Mouse (Mus musculus): ENCODE measurements around the gene Alx1. TPM values are rescaled to one million over a fixed set of nuclear protein-coding genes. Genes with fewer than 3 reads are reported as not detected.

Gene Alx1
- total and polyA plus RNA-seq, 2 experiments, result not detected

DNA sequence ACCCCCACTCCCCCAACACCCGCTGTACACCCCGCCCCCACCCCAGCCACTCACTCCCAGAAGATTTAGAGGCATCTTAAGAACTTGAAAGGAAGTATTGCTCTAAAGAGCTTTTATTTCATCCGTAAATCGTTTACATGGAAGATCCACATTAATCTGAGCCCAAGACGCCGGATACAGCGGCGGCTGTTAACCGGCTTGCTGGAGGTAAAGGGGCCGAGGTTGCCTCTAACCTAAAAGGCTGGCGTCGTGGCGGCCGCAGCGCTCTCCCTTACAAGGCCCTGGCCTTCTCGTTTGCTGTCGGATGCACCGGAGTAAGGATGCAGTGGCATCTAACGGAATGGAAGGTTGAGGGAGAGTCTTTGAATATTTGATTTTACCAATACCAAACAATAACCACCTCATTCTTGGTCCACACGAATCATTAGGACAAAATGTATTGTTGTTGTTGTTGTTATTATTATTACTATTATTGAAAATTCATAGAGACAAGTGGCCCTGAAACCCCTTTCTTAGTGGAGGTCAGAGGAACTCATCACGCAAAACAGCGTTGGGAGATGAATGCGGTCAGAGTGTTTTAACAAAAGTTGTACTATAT lies 784 bp downstream of the Alx1 start:
- TF ChIP-seq CTCF (IDR thresholded peaks at IDR 0.05; ENCODE audit: low read depth, low read length), result no peak
- no peak for TF ChIP-seq POLR2A (IDR thresholded peaks at IDR 0.05; ENCODE audit: extremely low read depth, insufficient read depth, low read length)
- Histone ChIP-seq H3K4me3 (ENCODE audit: insufficient read depth, low read depth, low read length) (no peak overlapping the region), H3K36me3 (ENCODE audit: control insufficient read depth, insufficient read depth, low read length) (no peaks in the 10 kb centered on the region), H3K27ac (replicated peaks; ENCODE audit: insufficient read depth, low read depth, low read length) (no peak overlapping the region), H3K4me1 (ENCODE audit: control insufficient read depth, insufficient read depth, low read length) (0 out of 2 replicates have a peak, but pooled peaks cover 2% of the 10 kb centered on the region), H3K27me3 (ENCODE audit: control insufficient read depth, insufficient read depth, low read length) (peaks cover 31% of the 10 kb centered on the region), H3K9ac (ENCODE audit: low read depth, low read length) (no peak overlapping the region), H3K79me2 (ENCODE audit: control insufficient read depth, insufficient read depth, low read length) (no peaks in the 10 kb centered on the region)
- 4% methylated on average over 23 of the region's 23 CpGs for WGBS
- no peak for DNase-seq (ENCODE audit: extremely low read depth, low read depth, low spot score)

DNA sequence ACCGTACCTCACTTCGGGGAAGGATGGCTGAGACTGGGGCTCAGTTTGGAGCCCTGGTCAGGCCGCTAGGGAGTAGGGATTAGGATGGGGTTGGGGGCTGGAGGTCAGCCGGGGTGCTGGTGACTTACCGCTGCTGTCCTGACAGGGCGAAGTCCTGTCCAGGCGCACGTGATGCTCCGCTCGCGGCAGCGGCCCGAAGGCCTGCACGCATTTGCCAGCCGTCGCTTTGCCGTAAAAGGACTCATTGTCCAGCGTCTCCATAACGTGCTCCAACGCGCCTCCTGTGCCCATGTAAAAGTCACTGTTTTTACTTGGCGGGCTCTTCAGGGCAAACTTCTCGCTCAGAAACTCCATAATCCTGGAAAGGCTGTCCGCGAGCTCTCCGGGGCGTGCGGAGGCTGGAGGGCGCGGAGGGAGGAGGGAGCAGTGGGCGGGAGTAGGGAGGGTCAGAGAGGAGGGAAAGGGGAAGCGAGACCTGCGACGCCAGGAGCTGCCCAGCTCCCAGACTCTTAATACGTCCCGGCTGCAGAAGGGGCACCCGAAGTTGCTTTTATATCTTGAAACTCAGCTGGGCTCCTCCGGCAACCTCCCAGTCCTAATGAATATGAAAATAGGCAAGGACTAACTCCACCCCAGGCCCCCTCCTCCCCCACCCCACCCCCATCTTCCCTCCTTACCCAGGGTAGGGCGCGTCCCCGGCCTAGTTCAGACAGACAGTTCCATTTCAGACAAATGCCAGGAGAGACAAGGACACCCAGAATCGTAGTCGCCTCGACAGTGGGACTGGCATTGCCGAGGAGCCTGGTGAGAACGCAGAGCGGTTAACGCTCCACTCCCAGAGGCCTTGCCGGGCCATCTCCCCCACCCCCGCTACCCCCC lies 1.5 kb downstream of the Alx1 start:
- WGBS, result 1% methylated on average over 50 of the region's 50 CpGs
- H3K4me3 ChIP-seq (ENCODE audit: insufficient read depth, low read depth, low read length), result no peak overlapping the region

GRCm38 (mm10) chr10:103027931-103028252 lies 2.1 kb downstream of the Alx1 start:
- Histone ChIP-seq H3K36me3 (ENCODE audit: control insufficient read depth, insufficient read depth, low read length) (no peaks in the 10 kb centered on the region), H3K27ac (replicated peaks; ENCODE audit: insufficient read depth, low read depth, low read length) (no peak overlapping the region), H3K79me2 (ENCODE audit: control insufficient read depth, insufficient read depth, low read length) (no peaks in the 10 kb centered on the region), H3K27me3 (ENCODE audit: control insufficient read depth, insufficient read depth, low read length) (peaks cover 31% of the 10 kb centered on the region), H3K4me3 (ENCODE audit: insufficient read depth, low read depth, low read length) (no peak overlapping the region), H3K9ac (ENCODE audit: low read depth, low read length) (no peak overlapping the region), H3K4me1 (ENCODE audit: control insufficient read depth, insufficient read depth, low read length) (0 out of 2 replicates have a peak, but pooled peaks cover 2% of the 10 kb centered on the region)
- WGBS, result 3% methylated on average over 15 of the region's 15 CpGs
- TF ChIP-seq CTCF (IDR thresholded peaks at IDR 0.05; ENCODE audit: low read depth, low read length), result no peak
- no peak for TF ChIP-seq POLR2A (IDR thresholded peaks at IDR 0.05; ENCODE audit: extremely low read depth, insufficient read depth, low read length)
- DNase-seq (ENCODE audit: extremely low read depth, low read depth, low spot score), result no peak

More for the DNA sequence above, 1.5 kb downstream of the Alx1 start:
- DNase-seq (ENCODE audit: extremely low read depth, low read depth, low spot score), result peak; percentile 17
- no peaks in the 10 kb centered on the region for H3K79me2 ChIP-seq (ENCODE audit: control insufficient read depth, insufficient read depth, low read length)
- no peak for TF ChIP-seq POLR2A (IDR thresholded peaks at IDR 0.05; ENCODE audit: extremely low read depth, insufficient read depth, low read length)
- TF ChIP-seq CTCF (IDR thresholded peaks at IDR 0.05; ENCODE audit: low read depth, low read length), result no peak
- H3K4me1 ChIP-seq (ENCODE audit: control insufficient read depth, insufficient read depth, low read length), result 0 out of 2 replicates have a peak, but pooled peaks cover 2% of the 10 kb centered on the region
- H3K27ac ChIP-seq (replicated peaks; ENCODE audit: insufficient read depth, low read depth, low read length), result no peak overlapping the region
- H3K36me3 ChIP-seq (ENCODE audit: control insufficient read depth, insufficient read depth, low read length), result no peaks in the 10 kb centered on the region
- H3K27me3 ChIP-seq (ENCODE audit: control insufficient read depth, insufficient read depth, low read length), result peaks cover 31% of the 10 kb centered on the region
- H3K9ac ChIP-seq (ENCODE audit: low read depth, low read length), result no peak overlapping the region

GRCm38 (mm10) chr10:103027226-103027930 lies 2.6 kb downstream of the Alx1 start:
- no peaks in the 10 kb centered on the region for H3K36me3 ChIP-seq (ENCODE audit: control insufficient read depth, insufficient read depth, low read length)
- no peak overlapping the region for H3K9ac ChIP-seq (ENCODE audit: low read depth, low read length)
- no peak for TF ChIP-seq POLR2A (IDR thresholded peaks at IDR 0.05; ENCODE audit: extremely low read depth, insufficient read depth, low read length)
- no peak for TF ChIP-seq CTCF (IDR thresholded peaks at IDR 0.05; ENCODE audit: low read depth, low read length)
- peak; percentile 11 for DNase-seq (ENCODE audit: extremely low read depth, low read depth, low spot score)
- no peak overlapping the region for H3K27ac ChIP-seq (replicated peaks; ENCODE audit: insufficient read depth, low read depth, low read length)
- no peak overlapping the region for H3K4me3 ChIP-seq (ENCODE audit: insufficient read depth, low read depth, low read length)
- 5% methylated on average over 20 of the region's 20 CpGs for WGBS
- 0 out of 2 replicates have a peak, but pooled peaks cover 2% of the 10 kb centered on the region for H3K4me1 ChIP-seq (ENCODE audit: control insufficient read depth, insufficient read depth, low read length)
- no peaks in the 10 kb centered on the region for H3K79me2 ChIP-seq (ENCODE audit: control insufficient read depth, insufficient read depth, low read length)
- H3K27me3 ChIP-seq (ENCODE audit: control insufficient read depth, insufficient read depth, low read length), result peaks cover 31% of the 10 kb centered on the region

GRCm38 (mm10) chr10:103026636-103027225 lies 3.3 kb downstream of the Alx1 start:
- H3K9ac ChIP-seq (ENCODE audit: low read depth, low read length), result no peak overlapping the region
- H3K27ac ChIP-seq (replicated peaks; ENCODE audit: insufficient read depth, low read depth, low read length), result no peak overlapping the region
- no peaks in the 10 kb centered on the region for H3K36me3 ChIP-seq (ENCODE audit: control insufficient read depth, insufficient read depth, low read length)
- H3K79me2 ChIP-seq (ENCODE audit: control insufficient read depth, insufficient read depth, low read length), result no peaks in the 10 kb centered on the region
- no peak for DNase-seq (ENCODE audit: extremely low read depth, low read depth, low spot score)
- H3K4me3 ChIP-seq (ENCODE audit: insufficient read depth, low read depth, low read length), result no peak overlapping the region
- H3K4me1 ChIP-seq (ENCODE audit: control insufficient read depth, insufficient read depth, low read length), result 0 out of 2 replicates have a peak, but pooled peaks cover 2% of the 10 kb centered on the region
- peaks cover 28% of the 10 kb centered on the region for H3K27me3 ChIP-seq (ENCODE audit: control insufficient read depth, insufficient read depth, low read length)
- TF ChIP-seq CTCF (IDR thresholded peaks at IDR 0.05; ENCODE audit: low read depth, low read length), result no peak
- no peak for TF ChIP-seq POLR2A (IDR thresholded peaks at IDR 0.05; ENCODE audit: extremely low read depth, insufficient read depth, low read length)
- WGBS, result 3% methylated on average over 17 of the region's 17 CpGs
